Mouse (Mus musculus) kidney, postnatal 0 days (tissue): ENCODE data around the gene Cyp4a32. TPM values are rescaled to one million over a fixed set of nuclear protein-coding genes. Genes with fewer than 3 reads are reported as not detected.
A peak's percentile ranks its signal among the peaks of the same experiment; 100 is the strongest.
"Not testable (repeated sequence)": the region's sequence is repeated elsewhere in the genome, so short reads cannot be mapped to it uniquely, and the experiment has no call there.

Source experiments
- ATAC-seq: fragments of 200-750 bp; cut with Nextera tagmentation; replicated peaks from 2 replicates; pipeline ENCODE4 v1.8.0; 2017; ENCODE audit warnings: low read depth, moderate number of reproducible peaks, moderate TSS enrichment, moderate library complexity; ENCODE audit not compliant: low FRiP score
- DNase-seq: peaks from one replicate; pipeline ENCODE4 v3.0.0-alpha.2; 2016; ENCODE audit warnings: low spot score
- H3K27ac ChIP-seq: fragments of 300-500 bp; sonication (generic); 2 replicates; pipeline ENCODE4 v1.5.1; 2014; ENCODE audit warnings: mild to moderate bottlenecking
- H3K27me3 ChIP-seq: fragments of 300-500 bp; sonication (generic); 2 replicates; pipeline ENCODE4 v1.6.1; 2014; ENCODE audit warnings: low read length, mixed read lengths; ENCODE audit not compliant: insufficient read depth
- H3K36me3 ChIP-seq: fragments of 300-500 bp; sonication (generic); 2 replicates; pipeline ENCODE4 v1.6.1; 2014; ENCODE audit warnings: low read length, mixed read lengths; ENCODE audit not compliant: insufficient read depth
- H3K4me1 ChIP-seq: fragments of 300-500 bp; sonication (generic); replicated peaks from 2 replicates; pipeline ENCODE4 v1.6.1; 2014; ENCODE audit warnings: antibody characterized with exemption, low read length, mixed read lengths; ENCODE audit not compliant: insufficient read depth
- H3K4me2 ChIP-seq: fragments of 300-500 bp; sonication (generic); 2 replicates; pipeline ENCODE4 v1.6.1; 2014; ENCODE audit warnings: mild to moderate bottlenecking, low read length, moderate library complexity, mixed read lengths
- H3K4me3 ChIP-seq: fragments of 300-500 bp; sonication (generic); replicated peaks from 2 replicates; pipeline ENCODE4 v1.5.1; 2014; ENCODE audit warnings: low read depth, low read length
- H3K9ac ChIP-seq: fragments of 300-500 bp; sonication (generic); 2 replicates; pipeline ENCODE4 v1.6.1; 2014; ENCODE audit warnings: low read depth, low read length
- H3K9me3 ChIP-seq: fragments of 300-500 bp; sonication (generic); replicated peaks from 2 replicates; pipeline ENCODE4 v1.6.1; 2016; ENCODE audit warnings: low read length, inconsistent platforms, mixed read lengths
- CTCF ChIP-seq: IDR thresholded peaks from 2 replicates; pipeline ENCODE4 v1.5.1; 2016; ENCODE audit warnings: antibody characterized with exemption, low read depth, mild to moderate bottlenecking, moderate library complexity
- WGBS: fragments of 180-500 bp; shearing (Covaris S2); extraction: QIAGEN DNeasy Blood & Tissue Kit; methylation state at CpG from one replicate; pipeline ENCODE4 v1.1.7; 2014; 5-methylcytosine and 5-hydroxymethylcytosine counted together
- polyA plus RNA-seq: library from polyadenylated mRNA; unstranded; fragments of >200 nt; fragmentation: Nextera tagmentation; extraction: Ambion mirVana; gene quantifications from 2 replicates; pipeline ENCODE4 v1.2.1, GENCODE M21; 2015

The Cyp4a32 gene
- polyA plus RNA-seq, result 0.24 TPM in 1 of 2 replicates, not detected in the other

DNA sequence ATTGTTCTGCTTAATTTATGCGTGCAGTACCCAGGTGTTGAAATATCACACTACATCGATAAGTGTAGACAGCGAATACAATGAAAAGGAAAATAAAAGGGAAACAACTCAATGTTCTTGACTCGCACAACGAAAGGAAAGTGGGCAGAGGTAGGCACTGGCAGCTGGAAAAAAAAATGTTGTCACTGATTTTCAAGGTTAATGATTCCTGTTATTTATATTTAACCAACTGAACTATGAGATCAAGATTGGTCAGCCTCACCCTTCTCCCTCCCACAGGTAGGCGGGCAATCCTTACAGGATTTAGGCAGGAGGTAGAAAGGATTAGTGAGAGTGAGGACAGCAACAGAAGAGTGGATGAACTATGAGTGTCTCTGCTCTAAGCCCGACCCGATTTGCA is at the start of gene Cyp4a32:
Gene Cyp4a32 (plus strand): TSS at position 359 of the 400 bp plus-strand sequence.
- H3K36me3 ChIP-seq, H3K4me2 ChIP-seq, DNase-seq, H3K4me1 ChIP-seq, H3K9ac ChIP-seq, H3K27ac ChIP-seq, H3K4me3 ChIP-seq, ATAC-seq, H3K9me3 ChIP-seq, H3K27me3 ChIP-seq: not testable (repeated sequence)
- WGBS, result 83% methylated on average over 8 of the region's 8 CpGs

- no peak for ATAC-seq
- TF ChIP-seq CTCF, result no peak
- WGBS, result 85% methylated on average over 3 of the region's 3 CpGs
- no peak overlapping the region for H3K27ac ChIP-seq
- H3K27me3 ChIP-seq, result no peaks in the 10 kb centered on the region
- no peaks in the 10 kb centered on the region for H3K4me1 ChIP-seq
- no peak overlapping the region for H3K4me2 ChIP-seq
- no peak for DNase-seq
- no peak overlapping the region for H3K4me3 ChIP-seq
- no peaks in the 10 kb centered on the region for H3K36me3 ChIP-seq
- H3K9ac ChIP-seq, result no peak overlapping the region
- H3K9me3 ChIP-seq, result no peaks in the 10 kb centered on the region
These were observed 48.0 kb upstream of the Cyp4a32 start for GRCm38 (mm10) chr4:115552726-115553125.

DNA sequence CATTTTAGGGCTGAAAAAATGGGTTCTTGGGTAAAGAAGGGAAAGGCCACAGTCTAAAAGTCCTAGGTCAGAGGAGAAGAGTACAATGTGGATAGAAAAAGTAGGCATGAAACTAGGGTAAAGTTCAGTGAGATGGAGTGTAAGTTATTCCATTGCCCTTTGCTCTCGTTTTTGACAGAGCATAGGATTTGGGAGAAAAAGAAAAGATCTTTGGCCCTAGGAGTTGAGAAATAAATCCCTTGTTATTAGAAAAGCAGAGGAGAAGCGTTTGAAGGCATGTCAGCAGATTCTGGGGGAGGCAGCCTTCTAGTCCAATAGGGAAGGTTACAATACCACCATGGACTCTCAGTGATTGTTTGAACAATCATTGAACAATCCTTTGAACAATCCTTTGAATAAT is 45.3 kb upstream of the Cyp4a32 start:
- no peak overlapping the region for H3K4me3 ChIP-seq
- ATAC-seq, result peak; percentile 63; the same call in 1 of the 2 replicates
- WGBS, result 58% methylated on average over 2 of the region's 2 CpGs
- H3K36me3 ChIP-seq, result no peaks in the 10 kb centered on the region
- H3K4me2 ChIP-seq, result no peak overlapping the region
- H3K9me3 ChIP-seq, result no peaks in the 10 kb centered on the region
- no peak overlapping the region for H3K9ac ChIP-seq
- no peaks in the 10 kb centered on the region for H3K27me3 ChIP-seq
- peak; percentile 12 for DNase-seq
- H3K27ac ChIP-seq, result no peak overlapping the region
- H3K4me1 ChIP-seq, result no peaks in the 10 kb centered on the region
- no peak for TF ChIP-seq CTCF

GRCm38 (mm10) chr4:115557861-115558561 is 42.8 kb upstream of the Cyp4a32 start:
- no peaks in the 10 kb centered on the region for H3K9me3 ChIP-seq
- H3K36me3 ChIP-seq, result no peaks in the 10 kb centered on the region
- 58% methylated on average over 4 of the region's 4 CpGs for WGBS
- DNase-seq (no peak), ATAC-seq (no peak)
- no peak for TF ChIP-seq CTCF
- no peak overlapping the region for H3K4me3 ChIP-seq
- H3K27me3 ChIP-seq, result no peaks in the 10 kb centered on the region
- no peaks in the 10 kb centered on the region for H3K4me1 ChIP-seq
- no peak overlapping the region for H3K4me2 ChIP-seq
- H3K27ac ChIP-seq, result peak overlapping the region; percentile 42; the same call in 1 of the 2 replicates
- no peak overlapping the region for H3K9ac ChIP-seq

DNA sequence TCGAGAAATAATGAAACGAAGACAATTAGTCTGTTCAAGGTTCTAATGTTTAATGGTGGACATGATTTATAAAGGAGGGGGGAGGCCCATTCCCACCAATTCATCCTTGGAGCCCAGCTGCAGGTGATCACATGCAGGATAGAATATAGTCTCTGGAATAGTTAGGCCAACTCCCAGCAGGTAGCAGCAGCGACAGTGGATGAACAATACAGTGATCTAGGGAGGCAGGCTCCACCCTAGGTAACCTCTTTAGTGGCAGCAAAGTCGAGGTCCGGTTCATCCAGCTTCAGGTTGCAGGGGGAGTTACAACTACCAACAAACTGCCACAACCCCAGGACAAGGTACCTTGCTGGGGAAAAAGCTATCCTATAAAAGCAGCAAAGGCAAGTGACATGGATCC is 39.5 kb upstream of the Cyp4a32 start:
- WGBS, result 50% methylated on average over 5 of the region's 5 CpGs

DNA sequence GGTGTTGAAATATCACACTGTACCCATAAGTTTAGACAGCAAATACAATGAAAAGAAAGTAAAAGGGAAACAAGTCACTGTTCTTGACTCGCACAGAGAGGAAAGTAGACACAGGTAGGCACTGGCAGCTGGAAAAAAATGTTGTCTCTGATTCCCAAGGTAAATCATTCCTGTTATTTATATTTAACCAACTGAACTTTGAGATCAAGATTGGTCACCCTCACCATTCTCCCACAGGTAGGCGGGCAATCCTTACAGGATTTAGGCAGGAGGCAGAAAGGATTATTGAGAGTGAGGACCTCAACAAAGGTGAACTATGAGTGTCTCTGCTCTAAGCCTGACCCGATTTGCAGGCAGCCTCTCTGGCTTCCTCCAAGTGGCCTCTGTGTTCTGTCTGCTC is 37.4 kb upstream of the Cyp4a32 start, which contains the start of gene Cyp4a31:
Gene Cyp4a31 (plus strand): TSS at position 249 of the 400 bp plus-strand sequence.
- TF ChIP-seq CTCF, result no peak
- Histone ChIP-seq H3K36me3 (no peaks in the 10 kb centered on the region), H3K9me3 (no peaks in the 10 kb centered on the region), H3K4me1 (no peaks in the 10 kb centered on the region), H3K27me3 (no peaks in the 10 kb centered on the region), H3K4me3 (no peak within 1 kb of the TSS), H3K27ac (no peak within 1 kb of the TSS), H3K9ac (no peak within 1 kb of the TSS), H3K4me2 (0 out of 2 replicates have a peak within 1 kb of the TSS, but pooled peaks have one; percentile 16)
- 82% methylated on average over 3 of the region's 3 CpGs for WGBS
- DNase-seq (peak; percentile 9), ATAC-seq (peak; percentile 33; the same call in 1 of the 2 replicates)

More for the DNA sequence above, 39.5 kb upstream of the Cyp4a32 start:
- not testable (repeated sequence) for H3K4me3 ChIP-seq, H3K9me3 ChIP-seq, H3K4me1 ChIP-seq, H3K27me3 ChIP-seq, H3K9ac ChIP-seq, H3K36me3 ChIP-seq, H3K4me2 ChIP-seq, ATAC-seq, H3K27ac ChIP-seq, DNase-seq

DNA sequence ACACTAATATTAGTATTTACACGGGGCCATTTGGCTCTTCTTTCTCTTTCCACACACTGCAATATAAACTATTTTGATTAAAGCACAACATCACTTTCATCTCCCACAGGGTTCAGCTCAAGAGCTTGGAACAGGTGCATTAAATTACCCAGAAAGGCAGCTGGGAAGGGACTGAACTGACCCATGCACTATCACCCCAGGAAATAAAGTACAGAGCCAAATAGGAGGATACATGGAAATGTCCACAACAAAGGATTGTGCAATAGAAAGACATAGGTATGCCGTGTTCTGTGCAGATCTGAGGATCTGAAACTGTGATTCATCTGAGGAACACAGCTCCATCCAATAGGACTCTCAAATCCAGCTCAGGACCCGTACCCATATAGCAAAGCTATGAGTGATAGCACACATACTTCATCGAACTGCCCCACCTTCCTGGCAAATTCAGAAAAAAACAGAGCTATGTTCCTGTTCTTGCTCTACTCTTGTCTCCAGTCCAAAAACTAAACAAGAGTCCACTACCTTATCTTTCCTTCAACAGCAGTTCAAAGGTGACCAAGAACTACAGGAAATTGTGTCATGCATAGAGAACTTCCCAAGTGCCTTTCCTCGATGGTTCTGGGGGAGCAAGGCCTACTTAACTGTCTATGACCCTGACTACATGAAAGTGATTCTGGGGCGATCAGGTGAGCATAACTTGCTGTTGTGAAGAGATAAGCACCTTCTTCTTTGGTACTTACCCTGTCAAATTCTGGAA is 36.1 kb upstream of the Cyp4a32 start:
- 74% methylated on average over 6 of the region's 6 CpGs for WGBS

More for the DNA sequence above, 36.1 kb upstream of the Cyp4a32 start:
- H3K27me3 ChIP-seq, H3K36me3 ChIP-seq, DNase-seq, H3K9ac ChIP-seq, H3K4me3 ChIP-seq, H3K9me3 ChIP-seq, H3K27ac ChIP-seq, ATAC-seq, H3K4me1 ChIP-seq: not testable (repeated sequence)
- H3K4me2 ChIP-seq, result 0 out of 2 replicates have a peak overlapping the region, but pooled peaks have one; percentile 16
